Mouse (Mus musculus) ovary, postnatal 10 days (tissue): ENCODE results near the gene Sh3gl3.

Experiments
- DNase-seq: peaks from one replicate; pipeline ENCODE4 v3.0.0; 2022; ENCODE audit warnings: low spot score

Gene Sh3gl3

DNA sequence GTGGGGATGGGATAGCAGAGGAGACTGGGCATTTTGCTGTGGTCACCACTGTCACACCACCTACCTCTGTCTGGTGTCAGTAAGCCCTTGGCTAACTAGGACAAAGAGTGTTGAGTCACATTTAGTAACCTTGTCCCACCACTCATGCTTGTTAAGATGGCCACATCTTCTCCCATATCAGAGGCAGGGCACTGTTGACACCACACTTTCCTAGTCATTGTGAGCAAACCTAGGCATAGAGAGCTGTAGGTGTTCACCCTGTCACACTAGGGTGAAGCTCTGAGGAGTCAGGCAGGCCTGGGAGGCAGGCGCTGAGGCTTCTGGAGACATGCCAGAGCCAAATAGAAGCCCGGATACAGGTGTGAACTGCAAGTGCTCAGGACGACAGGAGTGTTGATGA lies at the start of gene Sh3gl3:
Sh3gl3 (plus strand) TSS at position 301 of the 400 bp plus-strand sequence.
- no peak for DNase-seq

GRCm38 (mm10) chr7:82138196-82138595 lies 35.4 kb upstream of the Sh3gl3 start:
- DNase-seq = no peak

- DNase-seq = no peak
Observed at GRCm38 (mm10) chr7:82147151-82147550, 26.5 kb upstream of the Sh3gl3 start.

GRCm38 (mm10) chr7:82164681-82165080 lies 9.0 kb upstream of the Sh3gl3 start:
- no peak for DNase-seq

- DNase-seq = peak; percentile 55
Observed at GRCm38 (mm10) chr7:82174571-82175326, 1.1 kb downstream of the Sh3gl3 start.

GRCm38 (mm10) chr7:82175327-82175721 lies 1.7 kb downstream of the Sh3gl3 start:
- DNase-seq = no peak

GRCm38 (mm10) chr7:82176192-82176591 lies 2.6 kb downstream of the Sh3gl3 start:
- no peak for DNase-seq

- no peak for DNase-seq
Observed at GRCm38 (mm10) chr7:82177336-82177735, 3.7 kb downstream of the Sh3gl3 start.

DNA sequence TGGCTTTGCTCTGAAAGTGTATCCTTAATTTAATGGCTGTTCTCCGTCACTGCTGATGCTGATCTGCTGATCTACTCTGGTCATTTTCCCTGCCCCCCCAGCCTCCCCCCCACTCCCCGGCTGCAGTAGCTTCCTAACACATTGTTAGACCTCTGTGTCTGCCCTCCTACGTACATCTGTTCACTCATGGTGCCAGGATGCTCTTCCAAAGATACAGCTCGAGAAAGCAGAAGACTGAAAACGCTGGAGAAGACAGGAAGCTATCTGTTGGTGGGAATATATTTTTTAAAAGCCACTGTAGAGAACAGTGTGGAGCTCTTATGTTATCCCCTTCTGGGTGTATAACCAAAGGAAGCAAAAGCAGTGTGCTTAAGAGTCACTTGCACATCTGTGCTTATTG lies 7.3 kb downstream of the Sh3gl3 start:
- no peak for DNase-seq

DNA sequence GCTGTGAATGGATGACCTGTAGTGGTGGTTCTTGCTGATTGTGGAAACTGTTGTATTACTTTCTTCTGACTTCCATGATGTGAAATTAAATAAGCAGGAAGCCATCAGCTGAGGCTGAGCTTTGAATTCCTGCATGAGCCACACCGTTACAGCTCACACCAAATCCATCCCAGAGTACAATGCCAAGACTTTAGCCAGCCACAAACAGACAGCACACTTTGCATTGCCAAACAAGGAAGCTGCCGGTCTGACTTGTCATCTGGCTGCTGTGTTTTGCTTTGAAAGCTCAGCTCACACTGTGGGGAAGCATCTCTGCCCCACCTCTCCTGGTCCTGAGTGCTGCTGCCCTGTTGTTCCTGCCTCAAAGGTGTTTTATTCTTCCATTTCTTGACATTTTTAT lies 9.1 kb downstream of the Sh3gl3 start:
- DNase-seq = no peak

DNA sequence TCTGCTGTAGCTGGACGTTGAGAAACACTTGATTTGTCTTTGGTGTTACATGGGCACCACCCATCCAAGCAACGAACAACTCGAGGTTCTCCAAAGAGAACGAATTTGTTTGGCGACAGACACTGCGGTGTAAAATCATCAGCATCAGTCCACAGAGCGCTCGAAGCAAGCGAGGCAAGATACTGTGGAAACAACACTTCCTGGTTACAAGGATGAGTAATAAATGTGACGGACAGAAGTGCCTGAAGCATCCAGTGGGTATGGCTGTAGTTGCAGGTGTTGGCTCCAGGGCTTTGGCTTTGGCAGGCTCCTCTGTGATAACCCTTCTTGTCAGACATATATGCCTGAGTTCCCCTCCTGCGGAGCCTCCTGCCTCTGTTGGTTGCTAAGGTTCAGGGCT lies 18.0 kb downstream of the Sh3gl3 start:
- no peak for DNase-seq

DNA sequence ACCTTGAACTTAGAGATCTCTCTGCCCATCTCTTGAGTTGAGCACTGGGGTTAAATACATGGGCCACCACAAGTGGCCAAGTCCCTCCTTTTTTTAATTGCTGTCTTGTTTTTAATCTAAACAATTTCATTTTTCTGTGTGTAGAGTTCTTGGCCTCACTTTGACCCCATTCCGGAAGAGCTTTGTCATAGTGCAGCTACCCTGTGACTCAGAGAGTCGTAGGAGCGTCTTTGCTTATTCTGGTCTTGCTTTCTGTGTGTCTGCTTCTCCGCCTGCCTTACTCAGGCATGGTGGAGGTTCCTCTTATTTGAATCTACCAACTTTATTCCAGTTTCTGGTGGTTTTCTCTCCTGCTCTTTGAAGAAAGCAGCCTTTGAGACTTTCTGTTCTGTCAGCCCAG lies 18.9 kb downstream of the Sh3gl3 start:
- no peak for DNase-seq

GRCm38 (mm10) chr7:82203111-82203510 lies 29.5 kb downstream of the Sh3gl3 start:
- no peak for DNase-seq

DNA sequence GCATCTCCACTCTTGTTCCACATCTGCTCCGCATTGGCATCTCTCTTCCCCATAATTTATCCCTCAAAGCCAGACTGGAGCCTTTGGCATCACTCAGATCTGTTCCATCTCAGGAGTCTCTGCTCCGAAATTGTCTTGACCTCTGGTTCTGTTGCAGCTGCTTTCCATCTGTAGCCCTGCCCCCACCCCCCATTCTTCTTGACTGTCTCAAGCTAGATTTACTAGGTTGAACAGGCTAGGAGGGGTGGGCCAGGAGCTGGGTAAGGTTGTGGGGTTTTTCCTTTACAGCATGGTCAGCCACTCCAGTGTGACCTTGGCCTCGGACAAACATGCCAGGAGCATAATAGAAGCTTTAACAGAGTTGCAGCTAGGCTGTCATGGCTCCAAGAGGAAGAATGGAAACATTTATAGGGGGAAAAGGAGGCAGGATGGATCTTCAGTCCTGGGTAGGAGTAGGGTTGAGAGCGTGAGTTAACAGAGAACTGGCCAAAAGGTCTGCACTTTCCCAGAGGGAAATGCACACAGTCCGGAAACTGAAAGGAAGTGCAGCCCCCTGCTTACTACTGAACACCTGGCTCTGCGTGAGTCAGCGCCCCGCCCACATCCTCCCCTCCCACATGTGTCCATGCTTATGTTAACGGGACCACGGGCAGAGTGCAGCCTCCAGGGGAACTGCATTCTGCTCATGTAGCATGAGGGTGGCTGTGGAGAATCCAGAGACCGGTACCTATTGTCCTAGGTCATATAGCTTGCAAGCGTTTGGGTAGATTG lies 30.6 kb downstream of the Sh3gl3 start:
- DNase-seq = no peak

DNA sequence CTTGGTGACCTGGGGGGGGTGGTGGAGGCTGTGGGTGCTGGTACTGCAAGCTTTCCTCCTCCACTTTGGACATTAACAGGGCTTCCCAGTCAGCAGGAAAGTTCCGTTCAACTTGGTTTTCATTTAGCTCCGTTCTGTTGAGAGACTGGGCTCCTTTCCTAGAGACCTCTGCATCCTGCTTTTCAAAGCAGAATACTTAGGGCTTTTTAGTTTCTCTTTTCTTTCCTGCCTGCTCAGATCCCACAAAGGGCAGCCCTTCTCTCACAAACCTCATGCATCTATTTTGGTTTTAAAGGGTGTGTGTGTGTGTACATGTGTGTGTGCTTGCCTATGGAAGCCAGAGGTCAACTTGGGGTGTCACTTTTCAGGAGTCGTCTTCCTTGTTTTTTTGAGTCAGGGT lies 31.3 kb downstream of the Sh3gl3 start:
- DNase-seq = no peak

DNA sequence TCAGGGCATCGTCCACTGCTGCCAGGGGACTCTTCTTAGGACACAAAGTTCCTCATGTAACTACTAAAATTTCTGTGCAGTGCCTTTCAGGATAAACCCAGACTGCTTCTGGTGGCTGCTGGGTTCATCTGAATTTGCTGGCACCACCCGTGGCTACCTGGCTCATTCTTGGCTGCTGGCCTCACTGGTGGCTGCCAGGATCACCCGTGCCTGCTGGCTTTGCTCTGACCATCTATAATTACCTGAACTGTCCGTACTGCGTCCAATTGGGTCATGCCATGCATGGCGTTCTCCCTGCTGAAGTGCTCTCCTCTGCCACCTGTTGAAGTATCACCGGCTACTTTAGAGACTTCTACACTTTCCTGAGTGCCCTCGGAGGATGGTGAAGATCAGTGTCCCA lies 33.1 kb downstream of the Sh3gl3 start:
- no peak for DNase-seq

DNA sequence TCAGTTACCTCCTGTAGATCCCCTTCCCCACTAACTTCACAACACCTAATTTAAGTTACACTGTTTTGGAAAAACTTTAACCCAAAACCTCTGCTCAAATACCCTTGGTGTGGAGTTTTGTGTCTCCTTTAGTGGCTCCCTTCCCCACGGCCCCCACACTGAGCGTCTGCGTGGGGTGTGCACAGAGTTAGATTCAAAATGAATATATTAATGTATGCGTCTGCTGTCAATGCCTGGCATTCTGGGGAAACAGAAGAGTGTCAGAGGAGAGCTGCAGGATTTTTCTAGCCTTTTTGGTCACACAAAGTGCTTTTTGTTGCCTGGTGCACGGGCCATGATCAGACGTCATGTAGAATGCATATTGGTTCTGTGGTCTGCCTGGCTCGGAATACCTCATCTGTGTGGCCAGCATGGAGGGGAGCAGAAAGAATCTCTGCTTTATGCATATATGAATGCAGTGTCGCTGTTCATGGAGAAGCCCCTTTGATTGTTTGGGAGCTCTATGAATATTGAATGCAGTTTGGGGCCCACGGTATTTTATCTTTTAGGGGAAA lies 47.8 kb downstream of the Sh3gl3 start:
- no peak for DNase-seq

GRCm38 (mm10) chr7:82223906-82224846 lies 50.5 kb downstream of the Sh3gl3 start:
- no peak for DNase-seq

DNA sequence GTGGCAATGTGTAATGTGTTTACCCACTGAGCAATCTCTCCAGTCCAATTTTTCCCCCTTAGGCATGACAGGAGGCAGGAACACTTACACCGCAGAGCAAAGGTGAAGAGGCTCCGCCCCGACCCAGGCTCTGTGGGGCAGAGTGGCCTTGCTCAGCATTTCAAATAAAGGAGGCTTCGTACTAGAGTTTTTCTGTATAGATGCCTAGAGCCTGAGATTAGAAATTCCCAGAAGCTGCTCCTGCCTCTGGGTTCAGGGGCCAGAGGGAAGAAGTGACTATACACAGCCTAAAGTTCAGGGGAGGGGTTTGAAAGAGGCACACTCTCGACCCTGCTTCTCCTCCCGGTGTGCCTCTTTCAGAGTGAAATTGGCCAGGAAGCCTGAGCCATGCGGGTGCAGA lies 59.6 kb downstream of the Sh3gl3 start:
- DNase-seq = no peak

DNA sequence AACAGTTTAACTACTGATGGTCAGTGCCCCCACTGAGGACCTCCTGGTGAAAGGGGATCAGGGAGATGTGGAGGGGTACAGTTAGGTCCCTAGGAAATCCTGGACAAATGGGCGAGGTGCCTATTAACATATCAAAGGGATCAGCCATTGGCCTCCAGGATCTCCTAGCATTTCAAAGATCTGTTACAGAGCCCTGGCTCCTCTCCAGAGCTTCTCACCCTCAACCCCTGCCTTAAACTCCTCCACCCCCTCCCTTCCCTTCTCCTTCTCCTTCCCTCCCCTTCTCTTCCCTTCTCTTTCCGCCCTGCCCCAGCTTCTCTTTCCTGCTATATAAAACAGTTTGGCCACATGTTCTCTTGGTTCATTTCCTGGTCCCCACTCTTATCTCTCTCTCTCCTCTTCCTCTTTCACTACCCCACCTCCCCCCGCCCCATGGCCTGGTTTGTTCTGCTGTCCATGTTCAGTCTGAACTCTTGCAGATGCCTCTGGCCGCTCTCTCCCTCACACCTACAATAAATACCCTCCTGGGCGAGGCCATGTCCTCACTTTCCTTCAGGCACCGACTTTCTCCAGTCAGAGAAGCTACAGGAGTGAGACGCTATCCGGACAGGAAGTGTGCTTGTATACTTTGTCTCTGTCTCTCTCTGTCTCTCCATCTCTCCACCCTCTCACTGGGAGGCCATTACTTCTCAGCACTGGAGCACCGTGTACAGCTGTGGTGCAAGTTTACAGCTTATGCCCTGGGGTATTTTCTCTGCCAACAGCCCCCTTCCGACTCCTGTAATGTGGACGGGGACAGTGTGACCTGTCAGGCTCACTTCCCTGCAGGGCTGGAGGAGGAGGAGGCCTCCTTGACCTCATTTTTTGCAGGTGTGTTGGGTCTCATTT lies 60.6 kb downstream of the Sh3gl3 start:
- DNase-seq = no peak

DNA sequence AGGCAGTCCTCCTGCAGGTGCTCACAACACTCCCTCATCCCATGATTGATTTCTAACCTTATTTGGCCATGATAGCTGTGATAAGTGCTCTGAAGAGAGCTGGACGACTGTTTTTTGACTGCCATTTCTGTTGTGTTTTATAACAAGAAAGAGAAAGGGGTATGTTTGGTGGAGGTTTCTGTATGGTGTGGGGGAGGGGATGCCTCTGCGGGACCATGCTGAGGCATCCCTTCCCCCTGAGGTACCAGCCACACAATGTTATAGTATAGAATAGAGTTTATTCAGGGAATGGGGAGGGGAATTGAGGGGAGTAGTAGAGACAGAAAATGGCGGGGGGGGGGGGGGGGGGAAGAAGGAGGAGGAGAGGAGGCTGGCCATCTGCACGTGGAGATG lies 61.3 kb downstream of the Sh3gl3 start:
- DNase-seq = no peak
